Mouse (Mus musculus) stomach, postnatal 0 days (tissue): ENCODE measurements at regions not wholly inside any gene's neighbourhood (a gene's known extent, or its start where the extent isn't known, plus 50 kb on each side); places are given as distances from the start of the nearest gene placed in this dataset.

ENCODE experiments used
- CTCF ChIP-seq: IDR thresholded peaks from 2 replicates; pipeline ENCODE4 v1.5.1; 2016; ENCODE audit warnings: antibody characterized with exemption, low read depth, mild to moderate bottlenecking, moderate library complexity
- EP300 ChIP-seq: optimal IDR thresholded peaks from 2 replicates; pipeline ENCODE3; 2016; ENCODE audit warnings: antibody characterized with exemption

- no peak for TF ChIP-seq CTCF
- no peak for TF ChIP-seq EP300
These were observed 239.0 kb upstream of the S100g start for GRCm38 (mm10) chrX:163203446-163203845.
